Mouse (Mus musculus) forebrain, embryonic 14.5 days (tissue): Measurements from ENCODE around the gene Trnp1. TPM values are rescaled to one million over a fixed set of nuclear protein-coding genes. Genes with fewer than 3 reads are reported as not detected.
"Not testable (repeated sequence)": the region's sequence is repeated elsewhere in the genome, so short reads cannot be mapped to it uniquely, and the experiment has no call there.

Experiments used
- ATAC-seq: fragments of 200-750 bp; cut with Nextera tagmentation; 2 replicates; pipeline ENCODE4 v1.8.0; 2017; ENCODE audit warnings: mild to moderate bottlenecking, moderate library complexity
- DNase-seq: peaks from one replicate; pipeline ENCODE4 v3.0.0-alpha.2; 2015; ENCODE audit warnings: low spot score
- H3K27ac ChIP-seq: fragments of 300-500 bp; sonication (generic); 2 replicates; pipeline ENCODE4 v1.5.1; 2014; ENCODE audit warnings: low read depth, mild to moderate bottlenecking, control low read depth, low read length, moderate library complexity
- H3K27me3 ChIP-seq: fragments of 300-500 bp; sonication (generic); replicated peaks from 2 replicates; pipeline ENCODE4 v1.6.1; 2014; ENCODE audit warnings: low read length, control low read depth, mixed read lengths; ENCODE audit not compliant: control insufficient read depth, insufficient read depth
- H3K36me3 ChIP-seq: fragments of 300-500 bp; sonication (generic); 2 replicates; pipeline ENCODE4 v1.6.1; 2014; ENCODE audit warnings: low read length, control low read depth; ENCODE audit not compliant: control insufficient read depth, insufficient read depth
- H3K4me1 ChIP-seq: fragments of 300-500 bp; sonication (generic); 2 replicates; pipeline ENCODE4 v1.6.1; 2014; ENCODE audit warnings: antibody characterized with exemption, low read length, control low read depth; ENCODE audit not compliant: control insufficient read depth, insufficient read depth
- H3K4me2 ChIP-seq: fragments of 300-500 bp; sonication (generic); 2 replicates; pipeline ENCODE4 v1.6.1; 2014; ENCODE audit warnings: mild to moderate bottlenecking, control low read depth, low read length
- H3K4me3 ChIP-seq: fragments of 300-500 bp; sonication (generic); 2 replicates; pipeline ENCODE4 v1.5.1; 2014; ENCODE audit warnings: low read depth, low read length, control low read depth
- H3K9ac ChIP-seq: fragments of 300-500 bp; sonication (generic); 2 replicates; pipeline ENCODE4 v1.6.1; 2014; ENCODE audit warnings: mild to moderate bottlenecking, low read length, control low read depth, moderate library complexity
- H3K9me3 ChIP-seq: fragments of 300-500 bp; sonication (generic); replicated peaks from 2 replicates; pipeline ENCODE4 v1.6.1; 2016; ENCODE audit warnings: low read length, control low read depth, mixed read lengths; ENCODE audit not compliant: control insufficient read depth
- WGBS: fragments of 180-500 bp; shearing (Covaris S2); extraction: QIAGEN DNeasy Blood & Tissue Kit; methylation state at CpG from one replicate; pipeline ENCODE4 v1.1.7; 2014; 5-methylcytosine and 5-hydroxymethylcytosine counted together
- polyA plus RNA-seq: library from polyadenylated mRNA; unstranded; fragments of >200 nt; fragmentation: Nextera tagmentation; extraction: Ambion mirVana; gene quantifications from 2 replicates; pipeline ENCODE4 v1.2.1, GENCODE M21; 2014

Gene Trnp1
- polyA plus RNA-seq, 1 experiment from 2014 or later = 6.2 TPM

DNA sequence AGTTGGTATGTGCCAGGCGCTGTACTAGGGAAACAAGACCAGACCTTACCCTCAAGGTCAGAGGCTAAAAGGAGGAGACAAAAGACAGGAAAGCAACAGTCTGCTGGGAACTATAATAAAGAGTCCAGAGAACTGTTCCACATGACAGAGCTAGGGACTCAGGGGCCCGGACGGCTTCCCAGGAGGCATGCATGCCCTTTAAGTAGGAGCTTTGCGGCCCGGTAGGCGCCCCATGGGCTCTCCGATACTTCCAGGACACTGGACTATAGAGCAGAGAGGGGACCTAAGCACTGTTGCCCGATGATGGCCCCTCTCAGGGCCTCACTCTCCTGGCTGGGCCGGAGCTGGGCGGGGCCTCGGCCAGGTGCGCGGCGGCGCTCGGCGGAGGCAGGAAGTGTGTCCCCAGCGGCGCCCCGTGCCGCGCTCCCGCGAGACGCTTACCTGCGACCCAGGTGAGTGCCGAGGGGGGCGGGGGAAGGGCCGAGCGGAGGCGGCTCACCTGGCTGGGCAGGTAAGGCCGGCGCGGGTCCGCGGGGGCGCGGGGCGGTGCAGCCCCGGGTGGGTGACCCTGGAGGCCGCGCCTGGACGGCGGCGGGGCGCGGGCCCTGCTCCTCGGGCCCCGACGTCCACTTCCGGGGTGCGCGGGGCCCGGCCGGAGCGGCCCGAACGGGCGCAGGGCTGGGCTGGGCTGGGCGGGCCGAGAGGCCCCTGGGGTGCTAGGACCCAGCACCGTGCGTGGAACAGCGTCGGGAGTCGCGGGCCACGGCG, 20.4 kb upstream of the Trnp1 start, which contains the start of gene Kdf1:
Kdf1 (plus strand) TSS at position 363 of the 768 bp plus-strand sequence.
- no peak for DNase-seq

DNA sequence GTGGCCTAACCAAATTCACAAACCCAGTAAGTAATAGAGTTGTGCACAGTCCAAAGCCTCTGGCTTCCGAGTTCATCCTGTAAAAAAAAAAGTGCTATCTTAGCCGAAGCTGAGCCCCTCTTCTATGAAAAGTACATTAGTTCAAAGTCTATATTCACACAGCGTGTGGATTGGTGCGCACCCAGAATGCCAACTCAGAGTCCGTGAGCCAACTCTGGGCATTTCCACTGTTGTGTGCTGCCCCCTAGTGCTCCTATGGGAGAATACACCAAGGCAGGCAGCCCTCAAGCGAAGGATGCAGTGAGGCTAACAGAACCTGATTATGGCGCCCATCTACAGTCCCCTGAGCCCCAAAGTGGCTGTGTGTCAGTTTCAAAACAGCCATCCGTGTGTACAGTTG, 14.6 kb upstream of the Trnp1 start:
- WGBS = 8% methylated on average over 8 of the region's 8 CpGs
- 0 out of 2 replicates have a peak, but pooled peaks have one; percentile 68 for ATAC-seq

More for the DNA sequence above, 20.4 kb upstream of the Trnp1 start, which contains the start of gene Kdf1:
- 3% methylated on average over 56 of the region's 69 CpGs for WGBS
- peak within 1 kb of the TSS; percentile 34 for H3K4me2 ChIP-seq
- no peaks in the 10 kb centered on the region for H3K36me3 ChIP-seq
- peak within 1 kb of the TSS; percentile 21 for H3K4me3 ChIP-seq
- H3K27me3 ChIP-seq = peaks cover 34% of the 10 kb centered on the region
- H3K4me1 ChIP-seq = no peaks in the 10 kb centered on the region; the same call in 1 of the 2 replicates
- ATAC-seq = no peak
- H3K9ac ChIP-seq = no peak within 1 kb of the TSS
- no peak within 1 kb of the TSS for H3K27ac ChIP-seq
- no peaks in the 10 kb centered on the region for H3K9me3 ChIP-seq

DNA sequence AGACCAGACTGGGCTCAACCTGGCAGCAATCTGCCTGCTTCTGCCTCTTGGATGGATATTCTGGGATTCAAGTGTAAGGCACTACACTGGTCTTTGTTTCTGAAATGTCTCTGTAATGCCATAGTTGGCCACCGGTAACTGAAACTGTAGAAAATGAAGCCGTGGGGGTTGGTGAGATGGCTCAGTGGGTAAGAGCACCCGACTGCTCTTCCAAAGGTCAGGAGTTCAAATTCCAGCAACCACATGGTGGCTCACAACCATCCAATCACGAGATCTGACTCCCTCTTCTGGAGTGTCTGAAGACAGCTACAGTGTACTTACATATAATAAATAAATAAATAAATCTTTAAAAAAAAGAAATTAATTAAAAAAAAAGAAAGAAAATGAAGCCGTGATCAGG, 14.2 kb upstream of the Trnp1 start:
- H3K9me3 ChIP-seq, H3K27ac ChIP-seq, ATAC-seq, H3K4me3 ChIP-seq, H3K9ac ChIP-seq, DNase-seq, H3K4me1 ChIP-seq, H3K4me2 ChIP-seq, H3K36me3 ChIP-seq, H3K27me3 ChIP-seq: not testable (repeated sequence)
- WGBS = 70% methylated on average over 4 of the region's 5 CpGs

More for the DNA sequence above, 14.6 kb upstream of the Trnp1 start:
- Histone ChIP-seq H3K27ac (no peak overlapping the region), H3K9ac (no peak overlapping the region), H3K4me2 (no peak overlapping the region), H3K9me3 (no peaks in the 10 kb centered on the region), H3K36me3 (no peaks in the 10 kb centered on the region), H3K4me1 (no peaks in the 10 kb centered on the region), H3K4me3 (no peak overlapping the region), H3K27me3 (peaks cover 9% of the 10 kb centered on the region; the same call in 1 of the 2 replicates)
- DNase-seq = peak; percentile 80

DNA sequence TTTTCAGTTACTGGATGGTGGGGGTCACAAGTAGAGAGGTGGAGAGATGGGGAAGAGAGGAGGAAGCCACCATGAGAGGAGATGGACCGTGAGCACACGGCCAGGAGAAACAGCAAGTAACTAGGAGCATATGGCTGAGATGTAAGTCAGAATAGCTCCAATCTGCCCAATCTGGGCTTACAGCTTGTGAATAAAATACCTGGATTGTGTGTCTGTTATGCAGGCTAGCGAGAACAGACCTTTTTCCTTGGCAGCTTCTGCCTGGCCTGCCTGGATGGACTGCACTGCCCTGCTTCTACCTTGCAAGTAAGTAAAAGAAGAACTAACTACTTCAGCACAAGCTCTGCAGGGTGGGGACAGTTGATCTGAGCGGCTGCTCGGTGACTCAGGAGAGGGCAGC, 12.7 kb upstream of the Trnp1 start:
- Histone ChIP-seq H3K4me2 (no peak overlapping the region), H3K27me3 (no peaks in the 10 kb centered on the region; the same call in 1 of the 2 replicates), H3K27ac (no peak overlapping the region), H3K9me3 (no peaks in the 10 kb centered on the region), H3K4me1 (no peaks in the 10 kb centered on the region), H3K9ac (no peak overlapping the region), H3K36me3 (no peaks in the 10 kb centered on the region), H3K4me3 (no peak overlapping the region)
- 76% methylated on average over 5 of the region's 5 CpGs for WGBS
- ATAC-seq = no peak
- no peak for DNase-seq

DNA sequence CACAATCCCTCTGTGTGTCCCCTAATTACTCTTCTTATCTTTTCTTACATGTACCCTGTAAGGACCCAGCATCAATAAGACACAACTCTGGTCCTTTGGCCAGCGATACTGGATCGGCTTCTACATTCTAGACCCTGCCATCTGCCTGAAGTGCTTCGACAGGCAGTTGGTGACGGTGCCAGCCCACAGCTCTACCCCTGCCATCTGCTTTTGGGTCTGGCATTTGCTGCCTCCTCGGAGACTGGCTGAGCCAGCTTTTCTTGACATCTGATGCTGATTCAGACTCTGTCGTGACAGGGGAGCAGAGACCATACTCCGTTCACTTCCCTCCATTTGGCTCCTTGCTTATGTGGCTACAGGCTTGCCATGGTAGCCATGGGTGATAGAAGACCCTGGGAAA, 10.6 kb upstream of the Trnp1 start:
- Histone ChIP-seq H3K36me3 (no peaks in the 10 kb centered on the region), H3K4me1 (no peaks in the 10 kb centered on the region), H3K27ac (peak overlapping the region; percentile 34; the same call in 1 of the 2 replicates), H3K9ac (no peak overlapping the region), H3K9me3 (no peaks in the 10 kb centered on the region), H3K4me3 (no peak overlapping the region), H3K27me3 (no peaks in the 10 kb centered on the region; the same call in 1 of the 2 replicates), H3K4me2 (no peak overlapping the region)
- ATAC-seq = peak; percentile 81
- WGBS = 55% methylated on average over 7 of the region's 7 CpGs
- peak; percentile 83 for DNase-seq

DNA sequence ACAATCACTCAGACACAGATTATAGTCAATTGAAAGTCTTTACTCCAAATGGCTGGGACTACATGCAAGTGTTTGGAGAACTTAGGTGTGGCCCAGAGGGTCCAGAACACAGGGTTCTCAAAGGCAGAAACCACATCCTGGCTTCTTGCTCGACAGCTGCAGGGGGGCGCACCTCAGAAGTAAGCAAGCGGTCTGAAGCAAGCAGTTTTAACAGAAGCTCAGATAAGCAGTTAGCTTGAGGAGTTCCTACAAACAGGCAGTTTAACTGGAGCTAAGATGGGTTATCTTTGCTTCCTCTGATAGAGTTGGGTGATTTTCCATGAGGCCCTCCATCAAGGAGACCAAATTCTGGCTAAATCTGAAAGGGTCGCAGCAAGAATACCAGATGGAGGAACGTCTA, 8.2 kb upstream of the Trnp1 start:
- Histone ChIP-seq H3K9ac (no peak overlapping the region), H3K27me3 (peaks cover 2% of the 10 kb centered on the region; the same call in 1 of the 2 replicates), H3K4me1 (no peaks in the 10 kb centered on the region), H3K9me3 (no peaks in the 10 kb centered on the region), H3K4me3 (no peak overlapping the region), H3K36me3 (no peaks in the 10 kb centered on the region), H3K4me2 (no peak overlapping the region), H3K27ac (no peak overlapping the region)
- no peak for ATAC-seq
- WGBS = 74% methylated on average over 5 of the region's 5 CpGs
- DNase-seq = no peak

DNA sequence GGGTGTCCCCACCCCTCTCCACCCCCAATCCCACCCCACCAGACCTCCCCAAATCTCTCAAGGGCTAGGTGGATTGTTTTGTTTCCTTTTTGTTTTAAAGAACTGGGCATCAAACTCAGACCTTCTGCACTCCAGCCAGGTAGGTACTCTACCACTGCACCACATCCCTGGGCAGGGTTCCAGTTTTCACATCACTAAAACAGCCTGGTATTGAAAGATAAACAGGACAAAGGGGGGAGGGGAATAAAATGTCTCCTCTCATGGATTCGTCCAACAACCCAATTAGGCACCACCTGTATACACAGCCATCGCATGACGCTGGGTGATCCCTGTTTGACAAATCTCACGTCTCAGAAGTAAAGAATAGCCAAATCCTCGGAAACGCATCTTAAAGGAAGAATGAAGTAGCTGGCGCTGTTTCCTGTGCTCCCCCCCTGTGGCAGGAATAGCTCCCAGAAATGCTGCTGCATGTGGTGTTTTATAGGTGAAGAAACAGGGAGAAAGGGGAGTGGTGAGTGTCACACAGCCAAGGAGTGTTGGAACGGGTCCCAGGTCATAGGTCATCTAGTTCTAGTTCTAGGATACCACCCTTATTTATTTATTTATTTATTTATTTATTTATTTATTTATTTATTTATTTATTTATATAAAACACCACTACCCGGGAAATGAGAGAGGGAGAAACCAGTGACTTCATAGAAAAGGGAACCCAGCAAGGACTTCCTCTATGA, 6.6 kb upstream of the Trnp1 start:
- Histone ChIP-seq H3K36me3 (no peaks in the 10 kb centered on the region), H3K4me2 (no peak overlapping the region), H3K27me3 (peaks cover 11% of the 10 kb centered on the region), H3K9me3 (no peaks in the 10 kb centered on the region), H3K4me1 (no peaks in the 10 kb centered on the region), H3K27ac (no peak overlapping the region), H3K9ac (no peak overlapping the region), H3K4me3 (no peak overlapping the region)
- 61% methylated on average over 9 of the region's 9 CpGs for WGBS
- ATAC-seq = no peak
- no peak for DNase-seq

DNA sequence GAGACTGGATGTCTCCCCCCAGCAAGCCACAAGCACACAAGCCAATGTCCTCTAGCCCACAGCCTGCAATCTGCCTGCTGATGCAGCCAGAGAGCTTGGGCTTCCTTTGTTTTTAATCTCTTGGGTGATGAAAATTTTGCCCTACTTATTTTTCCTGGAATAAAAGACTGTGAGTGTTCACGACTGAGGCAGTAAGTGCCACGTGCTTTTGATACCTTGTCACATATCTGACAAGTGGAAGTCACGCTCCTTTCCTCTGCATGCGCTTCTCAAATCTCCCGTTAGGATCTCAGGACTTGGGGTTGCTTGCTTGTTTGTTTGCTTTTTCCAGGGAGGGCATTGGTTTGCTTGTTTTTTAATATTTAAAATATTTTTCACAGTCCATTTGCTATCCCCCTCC, 6.0 kb upstream of the Trnp1 start:
- peaks cover 15% of the 10 kb centered on the region for H3K27me3 ChIP-seq
- 52% methylated on average over 5 of the region's 5 CpGs for WGBS
- no peak overlapping the region for H3K4me2 ChIP-seq
- no peaks in the 10 kb centered on the region for H3K9me3 ChIP-seq
- no peaks in the 10 kb centered on the region for H3K4me1 ChIP-seq
- ATAC-seq (no peak), DNase-seq (no peak)
- H3K27ac ChIP-seq = no peak overlapping the region
- H3K4me3 ChIP-seq = no peak overlapping the region
- H3K9ac ChIP-seq = no peak overlapping the region
- H3K36me3 ChIP-seq = no peaks in the 10 kb centered on the region

DNA sequence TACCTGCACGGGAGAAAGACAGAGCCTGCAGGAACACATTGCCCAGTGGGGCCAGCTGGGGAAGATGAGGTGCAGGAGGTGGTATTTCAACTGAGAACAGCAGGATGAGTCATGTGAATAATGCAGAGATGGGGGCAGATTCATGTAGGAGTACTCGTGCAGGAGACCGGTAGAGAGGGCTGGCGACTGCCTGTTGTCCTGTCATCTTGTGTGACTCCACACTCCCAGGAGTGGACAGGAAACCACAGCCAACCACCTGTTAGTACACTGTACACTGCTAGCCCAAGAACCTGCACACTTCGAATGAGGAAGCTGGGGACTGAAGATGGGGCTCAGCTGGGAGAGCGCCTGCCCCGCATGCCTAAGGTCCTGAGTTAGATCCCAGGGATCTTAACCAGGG, 3.2 kb upstream of the Trnp1 start:
- 66% methylated on average over 7 of the region's 7 CpGs for WGBS
- no peaks in the 10 kb centered on the region for H3K9me3 ChIP-seq
- H3K27ac ChIP-seq = no peak overlapping the region
- no peak overlapping the region for H3K9ac ChIP-seq
- ATAC-seq (no peak), DNase-seq (no peak)
- H3K36me3 ChIP-seq = no peaks in the 10 kb centered on the region
- H3K4me1 ChIP-seq = peaks cover 4% of the 10 kb centered on the region; the same call in 1 of the 2 replicates
- peaks cover 41% of the 10 kb centered on the region for H3K27me3 ChIP-seq
- no peak overlapping the region for H3K4me2 ChIP-seq
- H3K4me3 ChIP-seq = no peak overlapping the region
